Mouse (Mus musculus): ENCODE data around the gene Nnat. TPM values are rescaled to one million over a fixed set of nuclear protein-coding genes. Genes with fewer than 3 reads are reported as not detected.

Nnat gene
- polyA plus RNA-seq, 1 experiment from 2014 or later = 111 TPM

DNA sequence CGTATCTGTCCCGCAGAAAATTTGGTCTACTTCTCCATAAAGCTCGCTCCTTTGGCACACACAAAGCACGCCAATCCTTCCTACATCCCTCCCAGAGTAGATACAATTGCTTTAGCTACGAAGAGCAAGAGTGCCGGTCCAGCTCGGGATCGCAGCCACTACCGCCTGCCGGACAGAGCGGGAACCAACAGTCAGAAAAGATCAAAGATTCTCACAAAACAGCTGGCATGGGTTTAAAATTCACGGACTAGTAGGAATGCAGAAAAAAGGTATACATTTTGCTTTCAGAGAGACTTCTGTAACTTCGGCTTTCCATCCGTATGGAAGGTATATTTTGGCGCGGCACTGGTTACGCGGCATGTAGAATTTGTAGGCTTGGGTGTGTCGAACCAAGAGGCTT lies 438 bp upstream of the Nnat start:
- 64% methylated on average over 19 of the region's 19 CpGs for WGBS

DNA sequence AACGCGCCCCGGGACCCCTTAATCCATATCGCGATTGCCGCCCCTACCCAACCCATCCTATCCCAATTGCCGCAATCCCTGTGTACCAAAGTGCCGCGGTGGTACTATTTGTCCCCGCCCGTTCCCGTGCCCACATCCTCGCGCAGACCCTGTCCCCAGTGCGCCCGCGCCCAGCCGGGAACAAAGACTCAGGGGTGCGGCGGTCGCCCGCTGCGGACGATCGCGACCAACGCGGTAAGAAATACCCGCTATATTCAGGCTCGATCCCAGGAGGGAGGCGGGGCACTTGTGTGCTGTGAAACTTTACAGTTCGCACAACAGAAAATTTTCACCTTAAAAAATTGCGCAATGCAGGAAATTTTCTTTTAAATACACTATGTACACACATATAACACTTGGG lies 424 bp downstream of the Nnat start:
- Histone ChIP-seq H3K4me3 (ENCODE audit: low read depth, low read length) (peak overlapping the region; percentile 34), H3K27me3 (replicated peaks; ENCODE audit: control insufficient read depth, insufficient read depth, low read length) (no peaks in the 10 kb centered on the region), H3K9ac (ENCODE audit: low read depth, low read length) (no peak overlapping the region), H3K36me3 (ENCODE audit: control insufficient read depth, insufficient read depth) (peaks cover 18% of the 10 kb centered on the region; the same call in 1 of the 2 replicates), H3K4me1 (replicated peaks; ENCODE audit: control insufficient read depth, insufficient read depth, low read length) (no peaks in the 10 kb centered on the region), H3K4me2 (replicated peaks; ENCODE audit: low read depth) (peak overlapping the region; percentile 66), H3K9me3 (ENCODE audit: control insufficient read depth) (peaks cover 8% of the 10 kb centered on the region; the same call in 1 of the 2 replicates), H3K27ac (ENCODE audit: low read depth, low read length) (no peak overlapping the region)
- ATAC-seq = no peak
- TF ChIP-seq CTCF (IDR thresholded peaks at IDR 0.05; ENCODE audit: low read depth) = no peak
- 48% methylated on average over 33 of the region's 33 CpGs for WGBS

More for the DNA sequence above, 438 bp upstream of the Nnat start:
- Histone ChIP-seq H3K27ac (ENCODE audit: low read depth, low read length) (no peak overlapping the region), H3K9me3 (ENCODE audit: control insufficient read depth) (peaks cover 8% of the 10 kb centered on the region; the same call in 1 of the 2 replicates), H3K4me1 (replicated peaks; ENCODE audit: control insufficient read depth, insufficient read depth, low read length) (no peaks in the 10 kb centered on the region), H3K36me3 (ENCODE audit: control insufficient read depth, insufficient read depth) (peaks cover 18% of the 10 kb centered on the region; the same call in 1 of the 2 replicates), H3K27me3 (replicated peaks; ENCODE audit: control insufficient read depth, insufficient read depth, low read length) (no peaks in the 10 kb centered on the region), H3K9ac (ENCODE audit: low read depth, low read length) (no peak overlapping the region), H3K4me3 (ENCODE audit: low read depth, low read length) (peak overlapping the region; percentile 34), H3K4me2 (replicated peaks; ENCODE audit: low read depth) (peak overlapping the region; percentile 66)
- peak; percentile 36 for TF ChIP-seq CTCF (IDR thresholded peaks at IDR 0.05; ENCODE audit: low read depth)
- ATAC-seq = no peak

GRCm38 (mm10) chr2:157561165-157561836 lies 1.4 kb downstream of the Nnat start:
- Histone ChIP-seq H3K4me2 (replicated peaks; ENCODE audit: low read depth) (peak overlapping the region; percentile 66), H3K36me3 (ENCODE audit: control insufficient read depth, insufficient read depth) (peaks cover 15% of the 10 kb centered on the region; the same call in 1 of the 2 replicates), H3K4me3 (ENCODE audit: low read depth, low read length) (peak overlapping the region; percentile 34), H3K27ac (ENCODE audit: low read depth, low read length) (no peak overlapping the region), H3K27me3 (replicated peaks; ENCODE audit: control insufficient read depth, insufficient read depth, low read length) (no peaks in the 10 kb centered on the region), H3K9ac (ENCODE audit: low read depth, low read length) (no peak overlapping the region), H3K4me1 (replicated peaks; ENCODE audit: control insufficient read depth, insufficient read depth, low read length) (no peaks in the 10 kb centered on the region), H3K9me3 (ENCODE audit: control insufficient read depth) (peaks cover 8% of the 10 kb centered on the region; the same call in 1 of the 2 replicates)
- 45% methylated on average over 27 of the region's 27 CpGs for WGBS
- ATAC-seq = peak; percentile 77
- no peak for TF ChIP-seq CTCF (IDR thresholded peaks at IDR 0.05; ENCODE audit: low read depth)

GRCm38 (mm10) chr2:157563031-157563430 lies 3.2 kb downstream of the Nnat start:
- Histone ChIP-seq H3K36me3 (ENCODE audit: control insufficient read depth, insufficient read depth) (peaks cover 12% of the 10 kb centered on the region; the same call in 1 of the 2 replicates), H3K9me3 (ENCODE audit: control insufficient read depth) (peaks cover 8% of the 10 kb centered on the region; the same call in 1 of the 2 replicates), H3K27ac (ENCODE audit: low read depth, low read length) (no peak overlapping the region), H3K4me3 (ENCODE audit: low read depth, low read length) (no peak overlapping the region), H3K9ac (ENCODE audit: low read depth, low read length) (no peak overlapping the region), H3K27me3 (replicated peaks; ENCODE audit: control insufficient read depth, insufficient read depth, low read length) (no peaks in the 10 kb centered on the region), H3K4me1 (replicated peaks; ENCODE audit: control insufficient read depth, insufficient read depth, low read length) (no peaks in the 10 kb centered on the region; the same call in 1 of the 2 replicates), H3K4me2 (replicated peaks; ENCODE audit: low read depth) (no peak overlapping the region)
- TF ChIP-seq CTCF (IDR thresholded peaks at IDR 0.05; ENCODE audit: low read depth) = no peak
- ATAC-seq = no peak
- 46% methylated on average over 2 of the region's 2 CpGs for WGBS

DNA sequence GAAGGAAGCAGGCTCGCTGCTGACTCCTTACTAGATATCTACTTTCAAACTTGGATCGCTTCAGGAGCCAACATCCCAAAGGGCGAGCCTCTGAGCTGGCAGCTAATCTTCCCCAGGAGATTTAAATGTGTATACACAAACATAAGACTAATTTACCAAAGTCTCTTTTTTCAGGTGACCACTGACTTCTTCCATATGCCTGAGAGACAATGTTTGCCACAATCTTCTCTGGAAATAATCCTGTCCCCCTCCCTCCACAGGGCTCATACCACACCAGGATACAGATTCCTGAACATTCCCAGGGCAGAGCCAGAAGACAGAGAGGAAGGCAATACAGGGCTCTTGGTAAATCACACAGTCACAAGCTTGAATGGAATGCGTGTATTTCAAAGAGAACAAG lies 4.8 kb downstream of the Nnat start:
- Histone ChIP-seq H3K9me3 (ENCODE audit: control insufficient read depth) (0 out of 2 replicates have a peak, but pooled peaks cover 3% of the 10 kb centered on the region), H3K4me1 (replicated peaks; ENCODE audit: control insufficient read depth, insufficient read depth, low read length) (no peaks in the 10 kb centered on the region; the same call in 1 of the 2 replicates), H3K9ac (ENCODE audit: low read depth, low read length) (peak overlapping the region; percentile 86; the same call in 1 of the 2 replicates), H3K27ac (ENCODE audit: low read depth, low read length) (no peak overlapping the region), H3K27me3 (replicated peaks; ENCODE audit: control insufficient read depth, insufficient read depth, low read length) (no peaks in the 10 kb centered on the region), H3K36me3 (ENCODE audit: control insufficient read depth, insufficient read depth) (peaks cover 12% of the 10 kb centered on the region; the same call in 1 of the 2 replicates), H3K4me3 (ENCODE audit: low read depth, low read length) (no peak overlapping the region), H3K4me2 (replicated peaks; ENCODE audit: low read depth) (peak overlapping the region; percentile 81)
- no peak for TF ChIP-seq CTCF (IDR thresholded peaks at IDR 0.05; ENCODE audit: low read depth)
- no peak for ATAC-seq
- WGBS = 74% methylated on average over 4 of the region's 4 CpGs

DNA sequence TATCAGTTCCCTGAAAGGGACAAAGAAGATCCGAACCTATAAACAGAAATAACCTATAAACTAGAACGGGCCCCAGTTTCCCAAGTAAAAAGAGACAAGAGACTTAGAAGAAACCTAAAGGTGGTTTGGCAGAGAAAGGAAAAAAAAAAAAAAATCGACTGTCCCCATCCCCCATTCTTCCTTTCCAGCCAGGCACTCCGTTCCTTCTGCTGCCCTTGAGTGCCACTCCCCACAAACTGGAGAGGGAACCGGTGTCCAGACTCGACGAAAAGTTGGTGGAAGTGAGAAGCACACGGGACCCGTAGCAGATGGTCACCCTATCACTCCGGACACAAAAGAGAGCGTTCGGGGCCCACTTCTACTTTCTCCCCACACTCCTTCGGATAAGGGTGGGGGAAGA lies 5.6 kb downstream of the Nnat start:
- Histone ChIP-seq H3K27ac (ENCODE audit: low read depth, low read length) (peak overlapping the region; percentile 89), H3K27me3 (replicated peaks; ENCODE audit: control insufficient read depth, insufficient read depth, low read length) (no peaks in the 10 kb centered on the region), H3K36me3 (ENCODE audit: control insufficient read depth, insufficient read depth) (peaks cover 7% of the 10 kb centered on the region; the same call in 1 of the 2 replicates), H3K9ac (ENCODE audit: low read depth, low read length) (peak overlapping the region; percentile 86), H3K4me3 (ENCODE audit: low read depth, low read length) (peak overlapping the region; percentile 94), H3K4me2 (replicated peaks; ENCODE audit: low read depth) (peak overlapping the region; percentile 81), H3K9me3 (ENCODE audit: control insufficient read depth) (no peaks in the 10 kb centered on the region), H3K4me1 (replicated peaks; ENCODE audit: control insufficient read depth, insufficient read depth, low read length) (no peaks in the 10 kb centered on the region; the same call in 1 of the 2 replicates)
- 3% methylated on average over 13 of the region's 13 CpGs for WGBS
- ATAC-seq = no peak
- TF ChIP-seq CTCF (IDR thresholded peaks at IDR 0.05; ENCODE audit: low read depth) = no peak

Measured in intestine, postnatal 0 days (tissue).